Mouse (Mus musculus) embryonic facial prominence, embryonic 11.5 days (tissue): Measurements from ENCODE around the gene Hist1h3g. TPM values are rescaled to one million over a fixed set of nuclear protein-coding genes. Genes with fewer than 3 reads are reported as not detected.

Experiments used
- ATAC-seq: fragments of 200-750 bp; cut with Nextera tagmentation; replicated peaks from 2 replicates; pipeline ENCODE4 v1.8.0; 2017; ENCODE audit warnings: low read depth; ENCODE audit not compliant: insufficient number of reproducible peaks, low FRiP score, low TSS enrichment
- DNase-seq: peaks from one replicate; pipeline ENCODE4 v3.0.0-alpha.2; 2015; ENCODE audit warnings: low spot score
- H3K27ac ChIP-seq: fragments of 300-500 bp; sonication (generic); replicated peaks from 2 replicates; pipeline ENCODE4 v1.5.1; 2014; ENCODE audit warnings: mild to moderate bottlenecking, low read depth, low read length, control low read depth
- H3K27me3 ChIP-seq: fragments of 300-500 bp; sonication (generic); 2 replicates; pipeline ENCODE4 v1.6.1; 2014; ENCODE audit warnings: mild to moderate bottlenecking, low read length, moderate library complexity, mixed read lengths; ENCODE audit not compliant: control insufficient read depth, insufficient read depth
- H3K36me3 ChIP-seq: fragments of 300-500 bp; sonication (generic); replicated peaks from 2 replicates; pipeline ENCODE4 v1.6.1; 2014; ENCODE audit warnings: low read depth, mild to moderate bottlenecking, low read length, moderate library complexity, mixed read lengths; ENCODE audit not compliant: control insufficient read depth, insufficient read depth
- H3K4me1 ChIP-seq: fragments of 300-500 bp; sonication (generic); 2 replicates; pipeline ENCODE4 v1.6.1; 2014; ENCODE audit warnings: low read length, mixed read lengths; ENCODE audit not compliant: control insufficient read depth, insufficient read depth
- H3K4me2 ChIP-seq: fragments of 300-500 bp; sonication (generic); 2 replicates; pipeline ENCODE4 v1.6.1; 2014; ENCODE audit warnings: low read depth, mild to moderate bottlenecking, control low read depth, low read length, moderate library complexity
- H3K4me3 ChIP-seq: fragments of 300-500 bp; sonication (generic); 2 replicates; pipeline ENCODE4 v1.5.1; 2014; ENCODE audit warnings: low read depth, low read length, control low read depth
- H3K9ac ChIP-seq: fragments of 300-500 bp; sonication (generic); replicated peaks from 2 replicates; pipeline ENCODE4 v1.6.1; 2014; ENCODE audit warnings: mild to moderate bottlenecking, control low read depth, low read length
- H3K9me3 ChIP-seq: fragments of 300-500 bp; sonication (generic); replicated peaks from 2 replicates; pipeline ENCODE4 v1.6.1; 2016; ENCODE audit warnings: mild to moderate bottlenecking, low read length, inconsistent platforms, mixed read lengths; ENCODE audit not compliant: control insufficient read depth
- WGBS: fragments of 180-500 bp; shearing (Covaris S2); extraction: QIAGEN DNeasy Blood & Tissue Kit; methylation state at CpG from one replicate; pipeline ENCODE4 v1.1.7; 2014; 5-methylcytosine and 5-hydroxymethylcytosine counted together
- polyA plus RNA-seq: library from polyadenylated mRNA; unstranded; fragments of >200 nt; fragmentation: Nextera tagmentation; extraction: Ambion mirVana; gene quantifications from 2 replicates; pipeline ENCODE4 v1.2.1, GENCODE M21; 2014

Hist1h3g gene
- polyA plus RNA-seq, 1 experiment from 2014 or later, result 6.1 TPM

DNA sequence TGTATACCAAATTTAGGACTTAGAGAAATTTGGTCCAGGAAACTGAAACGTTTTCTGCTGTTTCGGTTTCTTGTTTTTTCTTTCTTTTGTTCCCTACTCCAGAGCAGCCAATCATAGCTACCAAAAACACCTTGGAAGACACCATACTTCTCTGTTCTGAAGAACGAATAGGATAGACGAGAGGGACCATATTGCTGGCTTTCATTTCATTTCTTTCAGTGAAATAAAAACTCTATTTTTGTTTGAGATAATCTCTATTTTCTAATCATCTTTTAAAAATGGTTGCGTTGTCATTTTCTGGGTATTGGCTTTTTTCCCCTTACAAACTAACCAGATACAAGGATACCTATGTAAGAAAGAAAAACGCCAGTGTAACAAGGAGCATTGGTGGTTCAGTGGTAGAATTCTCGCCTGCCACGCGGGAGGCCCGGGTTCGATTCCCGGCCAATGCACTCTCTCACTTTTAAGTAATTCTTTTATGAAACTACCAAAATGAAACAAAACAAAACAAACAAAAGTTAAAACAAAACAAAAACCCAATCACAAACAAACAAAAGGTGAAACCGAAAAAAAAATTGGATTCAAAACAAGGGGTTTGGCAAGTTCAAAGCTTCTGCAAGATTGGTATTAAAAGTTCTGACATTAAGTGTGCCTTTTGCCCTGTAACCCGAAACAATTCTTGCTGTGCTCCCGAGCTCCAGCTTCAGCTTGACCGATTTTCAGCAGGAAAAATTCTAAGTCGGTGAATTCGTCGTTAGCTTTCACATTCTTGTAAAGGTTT is 18.2 kb upstream of the Hist1h3g start:
- DNase-seq, result peak; percentile 86
- 0 out of 2 replicates have a peak, but pooled peaks have one; percentile 4 for ATAC-seq
- H3K9ac ChIP-seq, result peak overlapping the region; percentile 37

DNA sequence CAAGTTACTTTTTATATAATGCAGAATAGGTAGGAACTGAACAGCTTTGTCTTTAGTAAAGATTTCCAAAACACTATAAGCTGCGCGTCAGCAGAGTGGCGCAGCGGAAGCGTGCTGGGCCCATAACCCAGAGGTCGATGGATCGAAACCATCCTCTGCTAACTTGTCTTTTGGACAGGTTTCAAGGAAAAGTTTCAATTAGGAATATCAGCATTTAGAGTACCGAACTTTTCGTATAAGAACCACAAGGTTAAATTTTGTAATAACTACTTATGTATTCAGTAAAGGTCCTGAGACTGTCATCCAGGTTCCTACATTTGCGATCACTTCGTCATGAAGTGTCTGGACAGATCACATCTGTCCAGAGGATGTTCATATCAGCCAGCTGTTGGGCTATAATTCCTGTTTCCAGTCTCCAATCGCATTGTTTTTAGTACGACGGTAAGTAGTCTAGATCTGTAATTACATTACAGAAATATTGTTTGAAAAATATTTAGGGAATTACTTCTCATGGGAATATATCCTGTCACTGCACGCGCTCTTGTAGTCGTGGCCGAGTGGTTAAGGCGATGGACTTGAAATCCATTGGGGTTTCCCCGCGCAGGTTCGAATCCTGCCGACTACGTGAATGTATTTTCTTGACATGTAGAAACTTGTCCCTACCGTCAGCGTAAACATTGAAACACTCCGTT is 17.5 kb upstream of the Hist1h3g start:
- no peaks in the 10 kb centered on the region for H3K9me3 ChIP-seq
- no peak overlapping the region for H3K27ac ChIP-seq
- peak overlapping the region; percentile 37 for H3K9ac ChIP-seq
- under 1% methylated on average over 27 of the region's 27 CpGs for WGBS
- H3K4me2 ChIP-seq, result peak overlapping the region; percentile 78
- H3K4me1 ChIP-seq, result no peaks in the 10 kb centered on the region
- no peaks in the 10 kb centered on the region for H3K36me3 ChIP-seq
- H3K4me3 ChIP-seq, result peak overlapping the region; percentile 47
- ATAC-seq (peak; percentile 71), DNase-seq (peak; percentile 90)
- no peaks in the 10 kb centered on the region for H3K27me3 ChIP-seq

More for the DNA sequence above, 18.2 kb upstream of the Hist1h3g start:
- Histone ChIP-seq H3K4me1 (no peaks in the 10 kb centered on the region), H3K27me3 (no peaks in the 10 kb centered on the region), H3K4me2 (peak overlapping the region; percentile 55), H3K9me3 (no peaks in the 10 kb centered on the region), H3K27ac (no peak overlapping the region), H3K36me3 (no peaks in the 10 kb centered on the region), H3K4me3 (peak overlapping the region; percentile 47)
- WGBS, result under 1% methylated on average over 19 of the region's 19 CpGs

DNA sequence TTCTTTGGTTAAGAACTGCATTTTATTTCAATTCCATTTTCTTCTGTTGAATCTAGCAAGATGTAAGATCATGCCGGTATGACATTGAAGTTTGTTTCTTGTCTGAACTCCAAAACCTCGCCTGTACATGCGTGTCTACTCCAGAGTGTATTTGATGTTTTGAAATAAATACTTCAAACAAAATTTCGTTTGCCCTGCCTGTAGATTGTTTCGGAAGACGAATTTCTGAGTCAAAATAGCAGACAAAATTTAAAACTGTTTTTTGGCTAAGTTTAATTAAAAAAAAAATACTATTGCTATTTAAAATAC is 17.0 kb upstream of the Hist1h3g start:
- no peaks in the 10 kb centered on the region for H3K4me1 ChIP-seq
- H3K9me3 ChIP-seq, result no peaks in the 10 kb centered on the region
- peak overlapping the region; percentile 14 for H3K4me2 ChIP-seq
- H3K9ac ChIP-seq, result no peak overlapping the region
- DNase-seq (no peak), ATAC-seq (no peak)
- no peaks in the 10 kb centered on the region for H3K36me3 ChIP-seq
- H3K27me3 ChIP-seq, result no peaks in the 10 kb centered on the region
- H3K27ac ChIP-seq, result no peak overlapping the region
- H3K4me3 ChIP-seq, result peak overlapping the region; percentile 47
- WGBS, result under 1% methylated on average over 6 of the region's 6 CpGs

DNA sequence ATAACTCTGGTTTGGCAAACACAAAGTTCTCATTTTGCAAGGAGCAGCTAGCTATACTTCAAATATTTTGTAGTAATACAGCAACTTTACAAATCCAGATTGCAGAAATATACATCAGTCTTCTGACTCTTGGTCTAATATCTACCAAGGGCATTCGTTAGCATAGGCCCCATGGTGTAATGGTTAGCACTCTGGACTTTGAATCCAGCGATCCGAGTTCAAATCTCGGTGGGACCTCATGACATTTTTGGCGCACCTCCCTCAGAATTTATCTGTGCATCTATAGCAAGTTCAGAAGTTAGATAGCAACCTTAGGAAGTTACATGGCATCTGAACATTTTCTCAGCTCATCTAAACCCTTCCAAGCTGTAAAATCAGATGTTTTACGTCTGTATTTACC is 16.3 kb upstream of the Hist1h3g start:
- Histone ChIP-seq H3K4me3 (peak overlapping the region; percentile 28), H3K9me3 (no peaks in the 10 kb centered on the region), H3K4me2 (peak overlapping the region; percentile 16), H3K36me3 (no peaks in the 10 kb centered on the region), H3K27ac (no peak overlapping the region), H3K27me3 (no peaks in the 10 kb centered on the region), H3K9ac (no peak overlapping the region), H3K4me1 (no peaks in the 10 kb centered on the region)
- 0% methylated on average over 6 of the region's 6 CpGs for WGBS
- peak; percentile 91 for DNase-seq
- ATAC-seq, result peak; percentile 54

DNA sequence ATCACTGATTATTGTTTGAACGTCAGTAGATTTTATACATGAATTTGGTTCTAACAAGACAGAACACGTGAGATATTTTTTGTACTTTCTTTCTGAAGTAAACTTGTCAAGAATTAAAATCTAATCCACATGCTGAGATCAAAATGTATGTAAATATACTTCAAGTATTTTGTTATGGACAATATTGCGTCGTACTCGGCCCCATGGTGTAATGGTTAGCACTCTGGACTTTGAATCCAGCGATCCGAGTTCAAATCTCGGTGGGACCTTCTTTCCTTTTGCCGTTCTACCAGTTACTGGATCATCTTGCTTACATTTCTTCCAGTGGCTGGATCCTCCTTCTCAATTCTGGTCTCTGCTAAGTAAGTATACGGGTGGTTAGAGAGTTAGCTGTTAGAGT is 15.8 kb upstream of the Hist1h3g start:
- DNase-seq (peak; percentile 90), ATAC-seq (0 out of 2 replicates have a peak, but pooled peaks have one; percentile 10)
- H3K9ac ChIP-seq, result no peak overlapping the region
- H3K4me2 ChIP-seq, result peak overlapping the region; percentile 16
- H3K27ac ChIP-seq, result no peak overlapping the region
- WGBS, result 0% methylated on average over 10 of the region's 10 CpGs
- peak overlapping the region; percentile 28 for H3K4me3 ChIP-seq
- no peaks in the 10 kb centered on the region for H3K36me3 ChIP-seq
- no peaks in the 10 kb centered on the region for H3K4me1 ChIP-seq
- H3K9me3 ChIP-seq, result no peaks in the 10 kb centered on the region
- no peaks in the 10 kb centered on the region for H3K27me3 ChIP-seq

DNA sequence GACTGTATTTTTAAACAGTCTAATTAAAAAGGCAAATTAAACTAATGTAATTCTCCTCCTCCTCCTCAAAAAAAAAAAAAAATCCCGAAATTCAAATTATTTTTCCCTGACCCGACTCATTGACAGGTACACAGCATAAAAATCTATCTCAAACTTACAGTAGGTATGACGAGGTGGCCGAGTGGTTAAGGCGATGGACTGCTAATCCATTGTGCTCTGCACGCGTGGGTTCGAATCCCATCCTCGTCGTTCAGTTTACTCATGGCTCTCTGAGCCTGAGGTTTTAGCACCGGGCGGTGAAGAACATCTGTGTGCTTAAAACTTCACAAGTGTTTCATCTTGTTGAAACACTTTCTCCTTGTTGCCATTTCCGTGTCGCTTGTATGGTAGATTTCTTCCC is 13.5 kb upstream of the Hist1h3g start:
- no peaks in the 10 kb centered on the region for H3K4me1 ChIP-seq
- H3K27ac ChIP-seq, result no peak overlapping the region
- no peaks in the 10 kb centered on the region for H3K9me3 ChIP-seq
- WGBS, result 1% methylated on average over 14 of the region's 14 CpGs
- no peak overlapping the region for H3K4me3 ChIP-seq
- no peaks in the 10 kb centered on the region for H3K36me3 ChIP-seq
- H3K4me2 ChIP-seq, result no peak overlapping the region; the same call in 1 of the 2 replicates
- no peak overlapping the region for H3K9ac ChIP-seq
- H3K27me3 ChIP-seq, result no peaks in the 10 kb centered on the region
- ATAC-seq (no peak), DNase-seq (peak; percentile 84)

DNA sequence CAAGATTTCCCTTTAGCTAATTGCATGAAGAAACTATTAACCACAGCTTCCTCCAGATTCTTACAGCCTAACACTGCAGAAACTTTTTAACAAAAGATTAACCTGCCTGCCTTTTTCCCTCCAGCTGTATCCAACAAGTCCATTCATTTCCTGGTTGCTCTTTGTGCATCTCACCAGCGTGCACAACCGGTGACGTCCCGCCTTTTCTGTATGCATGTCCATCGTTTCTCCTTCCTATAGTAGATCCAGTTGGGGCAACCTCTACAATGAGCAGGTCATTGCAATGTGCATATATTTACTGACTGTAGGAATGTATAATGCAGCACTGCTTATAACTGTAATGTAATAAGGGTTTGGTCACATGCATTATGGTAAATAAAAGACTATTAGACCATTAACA is 11.2 kb upstream of the Hist1h3g start:
- ATAC-seq, result no peak
- Histone ChIP-seq H3K4me1 (no peaks in the 10 kb centered on the region), H3K9me3 (no peaks in the 10 kb centered on the region), H3K27ac (no peak overlapping the region), H3K36me3 (no peaks in the 10 kb centered on the region), H3K4me3 (no peak overlapping the region), H3K27me3 (no peaks in the 10 kb centered on the region), H3K4me2 (no peak overlapping the region), H3K9ac (no peak overlapping the region)
- 61% methylated on average over 5 of the region's 5 CpGs for WGBS
- DNase-seq, result no peak

DNA sequence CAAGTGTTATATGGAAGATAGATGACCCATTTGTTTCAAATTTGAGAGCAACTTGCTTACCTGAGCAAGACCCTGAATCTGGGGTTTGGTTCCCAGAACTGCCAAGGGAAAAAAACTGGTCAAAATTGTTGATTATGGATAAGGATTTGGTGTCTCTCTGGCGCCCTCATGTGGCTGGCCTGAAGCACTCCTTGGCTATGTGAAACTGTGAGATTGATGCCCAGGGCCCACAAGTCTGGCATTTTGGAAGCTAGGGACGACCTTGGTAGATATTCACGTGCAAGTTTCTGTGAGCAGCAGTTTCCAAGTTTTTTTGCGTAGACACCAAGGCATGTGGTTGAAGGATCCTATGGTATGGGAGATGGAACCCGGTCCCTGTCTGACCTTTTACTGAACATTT is 10.6 kb upstream of the Hist1h3g start:
- no peak overlapping the region for H3K4me3 ChIP-seq
- no peak overlapping the region for H3K27ac ChIP-seq
- DNase-seq (peak; percentile 90), ATAC-seq (0 out of 2 replicates have a peak, but pooled peaks have one; percentile 29)
- H3K9ac ChIP-seq, result no peak overlapping the region
- H3K36me3 ChIP-seq, result no peaks in the 10 kb centered on the region
- H3K4me2 ChIP-seq, result no peak overlapping the region
- H3K9me3 ChIP-seq, result no peaks in the 10 kb centered on the region
- no peaks in the 10 kb centered on the region for H3K4me1 ChIP-seq
- H3K27me3 ChIP-seq, result no peaks in the 10 kb centered on the region
- WGBS, result 4% methylated on average over 5 of the region's 5 CpGs
